Mouse (Mus musculus) liver, embryonic 11.5 days (tissue): ENCODE data around the gene 4933428G20Rik. TPM values are rescaled to one million over a fixed set of nuclear protein-coding genes. Genes with fewer than 3 reads are reported as not detected.

Source experiments
- ATAC-seq: fragments of 200-750 bp; cut with Nextera tagmentation; replicated peaks from 2 replicates; pipeline ENCODE4 v1.8.0; 2017; ENCODE audit warnings: moderate number of reproducible peaks, mild to moderate bottlenecking, moderate TSS enrichment, moderate library complexity; ENCODE audit not compliant: low FRiP score
- DNase-seq: peaks from one replicate; pipeline ENCODE4 v3.0.0-alpha.2; 2017; ENCODE audit warnings: low spot score
- H3K27ac ChIP-seq: fragments of 300-500 bp; sonication (generic); 2 replicates; pipeline ENCODE4 v1.5.1; 2014; ENCODE audit warnings: mild to moderate bottlenecking, low read depth, low read length, control low read depth
- H3K27me3 ChIP-seq: fragments of 300-500 bp; sonication (generic); replicated peaks from 2 replicates; pipeline ENCODE4 v1.6.1; 2014; ENCODE audit warnings: low read length, mixed read lengths; ENCODE audit not compliant: control insufficient read depth, insufficient read depth
- H3K36me3 ChIP-seq: fragments of 300-500 bp; sonication (generic); 2 replicates; pipeline ENCODE4 v1.6.1; 2014; ENCODE audit warnings: mild to moderate bottlenecking, low read length, moderate library complexity, mixed read lengths; ENCODE audit not compliant: control insufficient read depth, insufficient read depth
- H3K4me1 ChIP-seq: fragments of 300-500 bp; sonication (generic); replicated peaks from 2 replicates; pipeline ENCODE4 v1.6.1; 2014; ENCODE audit warnings: low read length, mixed read lengths; ENCODE audit not compliant: control insufficient read depth, insufficient read depth
- H3K4me2 ChIP-seq: fragments of 300-500 bp; sonication (generic); 2 replicates; pipeline ENCODE4 v1.6.1; 2014; ENCODE audit warnings: mild to moderate bottlenecking, control low read depth, moderate library complexity
- H3K4me3 ChIP-seq: fragments of 300-500 bp; sonication (generic); 2 replicates; pipeline ENCODE4 v1.5.1; 2014; ENCODE audit warnings: low read depth, low read length, control low read depth
- H3K9ac ChIP-seq: fragments of 300-500 bp; sonication (generic); 2 replicates; pipeline ENCODE4 v1.6.1; 2014; ENCODE audit warnings: low read depth, low read length, control low read depth
- H3K9me3 ChIP-seq: fragments of 300-500 bp; sonication (generic); 2 replicates; pipeline ENCODE4 v1.6.1; 2016; ENCODE audit warnings: low read length, inconsistent platforms, mixed read lengths; ENCODE audit not compliant: control insufficient read depth
- WGBS: fragments of 180-500 bp; shearing (Covaris S2); extraction: QIAGEN DNeasy Blood & Tissue Kit; methylation state at CpG from one replicate; pipeline ENCODE4 v1.1.7; 2014; 5-methylcytosine and 5-hydroxymethylcytosine counted together
- polyA plus RNA-seq: library from polyadenylated mRNA; unstranded; fragments of >200 nt; fragmentation: Nextera tagmentation; extraction: Ambion mirVana; gene quantifications from 2 replicates; pipeline ENCODE4 v1.2.1, GENCODE M21; 2014

4933428G20Rik gene
- polyA plus RNA-seq, 1 experiment from 2014 or later, result 0.44 TPM

DNA sequence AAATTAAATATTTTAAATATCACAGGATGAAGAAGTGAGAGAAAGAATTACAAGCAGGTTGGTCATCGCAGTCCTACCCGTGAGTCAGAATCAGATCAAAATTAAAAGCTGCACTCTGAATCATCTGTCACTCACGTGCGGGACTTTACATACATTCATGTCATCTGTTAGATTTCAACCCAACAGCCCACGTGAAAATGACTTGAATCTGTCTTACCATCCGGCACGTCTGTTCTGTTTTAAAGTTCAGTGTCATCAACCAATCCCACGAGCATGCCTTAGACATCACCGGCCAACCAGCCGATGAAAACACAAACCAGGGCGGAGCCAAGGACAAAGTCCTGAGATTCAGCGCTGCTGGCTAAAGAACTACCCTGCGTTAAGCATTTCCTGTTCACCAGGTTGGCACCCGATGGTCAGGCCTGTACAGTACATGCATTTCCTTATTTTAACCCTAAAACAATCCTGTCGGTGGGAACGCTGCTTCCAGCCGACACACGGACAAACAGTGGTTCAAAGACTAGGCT, 28.2 kb upstream of the 4933428G20Rik start:
- H3K9me3 ChIP-seq, result no peaks in the 10 kb centered on the region
- no peak overlapping the region for H3K9ac ChIP-seq
- H3K27me3 ChIP-seq, result peaks cover 34% of the 10 kb centered on the region
- peaks cover 22% of the 10 kb centered on the region for H3K4me1 ChIP-seq
- no peaks in the 10 kb centered on the region for H3K36me3 ChIP-seq
- no peak for DNase-seq
- no peak for ATAC-seq
- no peak overlapping the region for H3K4me2 ChIP-seq
- 69% methylated on average over 18 of the region's 18 CpGs for WGBS
- H3K27ac ChIP-seq, result no peak overlapping the region
- H3K4me3 ChIP-seq, result no peak overlapping the region

DNA sequence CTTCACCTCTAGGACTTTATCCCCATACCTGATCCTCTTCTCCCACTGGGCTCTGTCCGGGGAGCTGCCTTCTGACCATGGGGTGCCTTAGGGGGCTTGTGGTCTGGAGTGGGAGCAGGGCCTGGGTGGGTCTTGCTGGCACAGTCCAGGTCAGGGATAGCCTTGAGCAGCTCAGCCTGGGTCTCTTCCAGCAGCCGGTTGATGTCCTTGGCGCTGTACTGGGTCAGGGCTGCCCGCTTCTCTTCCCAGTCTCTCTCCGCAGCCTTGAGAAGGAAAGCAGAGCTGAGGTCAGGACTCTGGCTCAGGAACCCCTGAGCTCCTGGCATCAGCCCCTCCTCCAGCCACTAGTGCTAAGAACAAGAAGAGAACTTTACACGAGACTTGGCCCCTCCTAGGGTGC, 25.2 kb upstream of the 4933428G20Rik start:
- Histone ChIP-seq H3K4me3 (no peak overlapping the region), H3K9me3 (no peaks in the 10 kb centered on the region), H3K4me1 (peaks cover 11% of the 10 kb centered on the region), H3K36me3 (no peaks in the 10 kb centered on the region), H3K9ac (no peak overlapping the region), H3K4me2 (no peak overlapping the region), H3K27ac (no peak overlapping the region), H3K27me3 (peaks cover 27% of the 10 kb centered on the region)
- WGBS, result 81% methylated on average over 6 of the region's 6 CpGs
- ATAC-seq (no peak), DNase-seq (no peak)

DNA sequence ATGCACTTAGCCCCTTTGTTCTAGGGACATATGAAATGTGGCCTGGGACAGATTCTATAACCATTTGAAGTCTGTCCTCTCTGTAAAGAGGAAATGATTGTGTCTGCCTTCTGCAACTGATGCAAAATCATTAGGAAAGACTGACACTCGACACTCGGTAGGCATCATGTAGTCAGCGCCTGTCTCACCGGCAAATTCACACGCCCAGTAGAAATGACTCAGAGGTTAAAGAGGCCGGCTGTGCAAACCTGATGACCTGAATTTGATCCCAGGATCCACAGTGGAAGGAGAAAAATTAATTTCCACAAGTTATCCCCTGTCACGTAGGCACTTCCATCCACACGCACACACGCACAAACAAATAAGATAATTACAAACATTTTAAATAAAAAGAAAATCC, 24.2 kb upstream of the 4933428G20Rik start:
- Histone ChIP-seq H3K9ac (no peak overlapping the region), H3K4me1 (peaks cover 11% of the 10 kb centered on the region), H3K27me3 (peaks cover 27% of the 10 kb centered on the region), H3K4me3 (no peak overlapping the region), H3K36me3 (no peaks in the 10 kb centered on the region), H3K9me3 (no peaks in the 10 kb centered on the region), H3K27ac (no peak overlapping the region), H3K4me2 (no peak overlapping the region)
- WGBS, result 62% methylated on average over 9 of the region's 9 CpGs
- DNase-seq (no peak), ATAC-seq (no peak)

DNA sequence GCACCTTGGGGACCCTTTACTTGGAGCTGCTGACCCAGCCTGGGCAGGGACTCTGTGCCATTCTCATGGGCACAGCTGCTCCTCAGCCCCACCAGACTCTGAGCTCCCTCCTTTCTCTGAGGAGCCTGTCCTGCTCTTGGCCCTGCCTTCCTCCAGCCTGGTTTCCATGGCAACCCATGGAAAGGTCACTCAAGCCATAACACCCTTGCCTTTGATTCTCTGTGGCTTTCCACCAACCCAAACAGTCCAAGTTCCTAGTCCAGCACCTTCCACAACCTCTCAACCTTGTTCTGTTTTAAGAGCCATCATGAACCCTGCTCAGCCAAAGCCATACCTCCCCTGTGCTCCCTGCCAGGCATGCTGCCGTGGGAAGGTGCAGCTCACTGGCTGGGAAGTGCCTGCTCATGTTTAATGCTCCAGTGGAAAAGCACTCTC, 23.7 kb upstream of the 4933428G20Rik start:
- no peak for ATAC-seq
- peaks cover 27% of the 10 kb centered on the region for H3K27me3 ChIP-seq
- 26% methylated on average over 1 of the region's 1 CpGs for WGBS

DNA sequence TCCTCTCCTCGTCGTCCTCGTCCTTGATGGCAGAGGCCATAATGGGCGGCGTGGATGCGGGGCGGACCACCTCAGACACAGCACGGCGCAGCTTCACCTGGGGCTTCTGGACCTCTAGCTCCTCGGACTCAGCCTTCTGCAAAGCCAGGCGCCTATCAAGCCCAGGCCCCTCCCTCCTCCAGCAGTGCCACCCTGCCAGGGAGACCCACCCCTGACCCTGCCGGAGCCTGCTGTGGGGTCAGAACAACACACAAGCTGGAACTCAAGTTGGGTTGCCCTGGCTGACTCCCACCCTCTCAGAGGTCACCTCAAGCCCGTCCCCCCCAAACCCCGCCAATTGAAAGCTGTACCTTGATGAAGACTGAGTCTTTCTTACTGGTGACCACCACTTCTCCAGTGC, 23.0 kb upstream of the 4933428G20Rik start:
- Histone ChIP-seq H3K4me1 (peaks cover 11% of the 10 kb centered on the region), H3K4me2 (no peak overlapping the region), H3K36me3 (no peaks in the 10 kb centered on the region), H3K4me3 (no peak overlapping the region), H3K27ac (no peak overlapping the region), H3K9me3 (no peaks in the 10 kb centered on the region), H3K9ac (no peak overlapping the region), H3K27me3 (peaks cover 27% of the 10 kb centered on the region)
- WGBS, result 76% methylated on average over 14 of the region's 14 CpGs
- DNase-seq (no peak), ATAC-seq (no peak)

More for the DNA sequence above, 23.7 kb upstream of the 4933428G20Rik start:
- Histone ChIP-seq H3K4me3 (no peak overlapping the region), H3K27ac (no peak overlapping the region), H3K36me3 (no peaks in the 10 kb centered on the region), H3K4me1 (peaks cover 11% of the 10 kb centered on the region), H3K9ac (no peak overlapping the region), H3K4me2 (no peak overlapping the region), H3K9me3 (no peaks in the 10 kb centered on the region)
- no peak for DNase-seq

DNA sequence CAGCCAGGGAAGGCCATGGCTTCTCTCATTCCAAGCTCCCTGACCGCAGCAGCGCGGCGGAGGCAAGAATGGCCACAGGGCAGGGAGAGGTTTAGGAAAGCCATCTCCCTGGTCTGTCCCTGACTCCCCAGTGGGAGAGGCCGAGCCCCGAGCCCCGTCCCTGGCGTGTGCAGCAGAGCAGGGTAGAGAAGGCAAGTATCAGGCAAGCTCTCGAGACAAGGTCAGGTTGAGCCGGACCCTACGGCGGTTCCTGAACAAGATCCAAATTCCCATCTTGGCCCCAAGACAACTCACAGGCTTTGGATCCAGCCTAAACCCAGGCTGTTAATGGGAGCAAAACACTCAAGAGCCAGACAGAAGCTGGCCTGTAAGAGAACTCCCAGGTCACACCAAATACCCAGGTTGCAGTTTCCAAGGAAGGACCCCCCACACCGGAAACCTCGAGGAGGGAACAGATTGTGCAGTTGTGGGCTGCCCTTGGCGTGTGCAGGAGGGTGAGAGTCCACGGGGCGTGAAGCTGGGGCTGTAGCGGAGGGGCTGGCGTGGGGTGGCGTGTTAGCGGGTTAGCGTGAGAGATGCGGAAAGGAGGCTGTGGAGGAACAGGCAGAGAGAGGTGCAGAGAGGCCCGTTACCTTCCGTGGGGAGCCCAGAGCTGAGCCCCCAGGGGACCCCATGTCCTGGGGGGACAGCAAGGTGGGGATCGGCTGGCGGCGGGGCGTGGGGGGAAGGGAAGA, 21.8 kb upstream of the 4933428G20Rik start:
- 78% methylated on average over 29 of the region's 29 CpGs for WGBS
- Histone ChIP-seq H3K27me3 (peaks cover 27% of the 10 kb centered on the region), H3K9me3 (no peaks in the 10 kb centered on the region), H3K9ac (no peak overlapping the region), H3K4me2 (no peak overlapping the region), H3K4me1 (peaks cover 11% of the 10 kb centered on the region), H3K36me3 (no peaks in the 10 kb centered on the region), H3K4me3 (no peak overlapping the region), H3K27ac (no peak overlapping the region)
- ATAC-seq, result no peak
- no peak for DNase-seq

DNA sequence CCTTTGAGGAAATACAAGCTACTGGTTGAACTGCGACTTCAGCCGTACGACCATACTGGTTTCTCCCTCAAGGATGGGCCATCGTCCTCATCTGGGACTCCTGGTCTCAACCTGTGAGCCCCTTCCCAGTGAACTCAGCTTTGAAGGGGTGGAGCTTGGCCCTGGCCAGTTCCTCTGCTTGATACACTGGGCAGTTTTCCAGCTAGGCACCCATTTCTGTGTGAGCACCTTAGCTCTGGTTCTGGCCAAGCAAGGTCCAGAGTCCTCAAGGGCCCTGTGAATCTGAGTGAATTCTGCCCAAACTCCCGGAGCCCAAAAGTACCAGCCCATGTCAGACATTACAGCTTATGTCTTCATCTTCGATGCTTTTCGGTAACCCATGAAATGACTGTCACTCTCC, 20.4 kb upstream of the 4933428G20Rik start:
- 83% methylated on average over 7 of the region's 7 CpGs for WGBS
- Histone ChIP-seq H3K27ac (no peak overlapping the region), H3K9ac (no peak overlapping the region), H3K36me3 (no peaks in the 10 kb centered on the region), H3K4me2 (no peak overlapping the region), H3K27me3 (peaks cover 19% of the 10 kb centered on the region), H3K4me1 (peaks cover 11% of the 10 kb centered on the region), H3K4me3 (no peak overlapping the region), H3K9me3 (no peaks in the 10 kb centered on the region)
- DNase-seq (no peak), ATAC-seq (no peak)

DNA sequence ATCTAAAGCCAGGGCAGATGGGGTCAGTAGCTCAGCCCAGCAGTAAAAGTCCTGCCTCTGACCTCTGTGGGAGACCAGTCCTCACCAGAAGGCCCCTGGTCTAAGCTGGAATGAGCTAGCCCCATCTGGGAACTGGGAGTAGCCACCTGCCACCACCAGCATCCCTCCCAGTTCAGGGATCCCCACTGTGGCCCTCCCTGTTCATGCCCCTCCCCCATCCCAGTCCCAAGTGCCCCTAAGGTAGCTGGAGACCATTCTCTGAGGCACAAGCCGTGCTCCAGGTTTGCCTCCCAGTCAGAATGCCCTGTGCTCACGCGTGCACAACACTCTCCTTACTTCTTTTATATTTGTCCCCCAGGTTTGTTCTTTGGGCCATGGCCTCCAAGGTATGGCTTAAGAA, 12.9 kb upstream of the 4933428G20Rik start:
- Histone ChIP-seq H3K27ac (no peak overlapping the region), H3K9me3 (no peaks in the 10 kb centered on the region), H3K4me2 (no peak overlapping the region), H3K27me3 (no peaks in the 10 kb centered on the region; the same call in 1 of the 2 replicates), H3K9ac (no peak overlapping the region), H3K36me3 (no peaks in the 10 kb centered on the region), H3K4me3 (no peak overlapping the region), H3K4me1 (0 out of 2 replicates have a peak, but pooled peaks cover 6% of the 10 kb centered on the region)
- WGBS, result 87% methylated on average over 3 of the region's 3 CpGs
- DNase-seq (no peak), ATAC-seq (no peak)

DNA sequence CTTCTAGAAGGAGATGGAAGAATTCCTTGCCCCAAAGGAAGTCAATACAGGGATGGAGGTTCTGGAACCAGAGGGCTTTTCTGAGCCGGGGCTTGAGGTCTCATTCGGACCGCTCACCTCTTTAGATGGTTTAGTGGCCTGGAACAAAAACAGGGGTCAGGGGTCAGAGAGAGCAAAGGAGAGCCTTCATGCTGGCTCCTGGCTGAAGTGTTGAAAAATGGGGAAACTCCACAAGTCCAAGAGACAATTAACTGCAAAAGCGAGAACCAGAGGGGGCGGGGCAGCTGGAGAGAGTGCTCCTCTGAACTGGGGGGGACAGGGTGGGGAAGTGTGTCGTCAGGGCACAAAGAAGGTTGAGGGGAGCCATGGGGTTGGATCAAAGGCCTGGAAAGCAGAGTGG, 12.4 kb upstream of the 4933428G20Rik start:
- Histone ChIP-seq H3K27me3 (no peaks in the 10 kb centered on the region; the same call in 1 of the 2 replicates), H3K9ac (no peak overlapping the region), H3K4me3 (peak overlapping the region; percentile 17), H3K27ac (no peak overlapping the region), H3K9me3 (no peaks in the 10 kb centered on the region), H3K36me3 (no peaks in the 10 kb centered on the region), H3K4me2 (peak overlapping the region; percentile 57), H3K4me1 (0 out of 2 replicates have a peak, but pooled peaks cover 6% of the 10 kb centered on the region)
- ATAC-seq, result no peak
- no peak for DNase-seq
- WGBS, result 66% methylated on average over 6 of the region's 6 CpGs
